Mouse (Mus musculus): ENCODE measurements around the gene Nabp2.

Nabp2 gene

DNA sequence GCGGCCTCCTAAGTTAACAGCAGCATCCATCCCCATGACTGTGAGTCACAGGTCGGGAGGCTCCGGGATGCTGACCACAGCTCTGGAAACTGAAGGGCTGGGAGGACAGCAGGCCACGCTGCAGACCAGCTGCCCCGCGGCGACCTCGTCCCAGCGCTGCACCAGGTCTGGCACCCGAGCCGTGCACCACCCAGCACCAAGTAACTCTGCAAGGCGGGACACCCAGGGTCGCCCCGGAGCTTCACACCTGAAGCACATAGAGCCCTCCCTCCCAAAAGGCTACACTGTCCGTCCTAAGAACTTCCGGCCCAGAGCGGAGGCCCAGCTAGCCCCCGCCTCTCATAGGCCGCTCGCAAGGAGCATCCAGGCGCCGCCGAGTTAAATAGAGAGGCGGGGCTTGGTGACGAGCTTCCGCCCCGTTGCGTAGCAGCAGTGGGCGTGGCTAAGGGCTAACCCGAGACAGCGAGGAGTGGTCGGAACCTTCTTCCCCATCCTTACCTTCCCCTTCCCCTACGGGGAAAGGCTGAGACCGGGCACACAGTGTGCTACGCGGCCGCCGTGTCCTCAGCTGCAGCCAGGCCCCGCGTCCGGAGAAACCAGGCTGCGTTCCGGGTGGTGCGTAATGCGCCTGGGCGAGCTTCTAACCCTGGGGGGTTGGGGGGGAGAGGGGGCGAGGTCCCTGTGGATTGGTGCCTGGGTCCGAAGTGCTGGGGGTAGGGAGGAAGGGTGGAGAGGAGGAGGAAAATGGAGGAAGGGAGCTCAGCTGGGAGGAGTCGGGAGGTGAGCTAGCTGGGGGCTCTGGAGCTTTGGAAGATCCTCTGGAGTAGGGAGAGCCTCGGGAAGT, at the start of gene Nabp2, which contains the start of gene Rnf41:
Gene Nabp2, minus strand, starts transcription at position 282 of the 844 bp plus-strand sequence.
Gene Rnf41, plus strand, starts transcription at position 447 of the 844 bp plus-strand sequence.
- in situ Hi-C loops (cut with MboI, MseI): no loop called here

DNA sequence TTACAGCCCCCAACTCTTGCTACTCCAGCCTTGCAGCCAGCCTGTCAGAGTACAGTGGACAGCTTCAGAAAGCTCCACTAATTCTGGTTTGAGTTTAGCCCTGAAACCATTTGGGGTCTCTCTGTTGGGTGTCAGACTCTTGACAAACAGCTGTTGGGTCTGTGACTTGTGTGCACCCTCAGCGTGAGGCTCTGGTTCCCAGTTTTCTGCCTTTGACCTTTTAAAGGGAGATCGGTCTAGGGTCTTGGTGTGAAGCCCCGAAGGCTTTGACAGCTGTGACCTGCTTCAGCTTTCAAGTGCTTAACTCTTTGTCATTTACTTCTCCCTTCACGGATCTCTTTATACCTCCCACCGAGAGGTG, 49.0 kb upstream of the Nabp2 start:
- in situ Hi-C loops (cut with MboI, MseI): loop anchor here in 1 of 2 experiments (5.0 kb wide), 1 partner anchor 62 kb away; no protein-coding TSS in a partner anchor

DNA sequence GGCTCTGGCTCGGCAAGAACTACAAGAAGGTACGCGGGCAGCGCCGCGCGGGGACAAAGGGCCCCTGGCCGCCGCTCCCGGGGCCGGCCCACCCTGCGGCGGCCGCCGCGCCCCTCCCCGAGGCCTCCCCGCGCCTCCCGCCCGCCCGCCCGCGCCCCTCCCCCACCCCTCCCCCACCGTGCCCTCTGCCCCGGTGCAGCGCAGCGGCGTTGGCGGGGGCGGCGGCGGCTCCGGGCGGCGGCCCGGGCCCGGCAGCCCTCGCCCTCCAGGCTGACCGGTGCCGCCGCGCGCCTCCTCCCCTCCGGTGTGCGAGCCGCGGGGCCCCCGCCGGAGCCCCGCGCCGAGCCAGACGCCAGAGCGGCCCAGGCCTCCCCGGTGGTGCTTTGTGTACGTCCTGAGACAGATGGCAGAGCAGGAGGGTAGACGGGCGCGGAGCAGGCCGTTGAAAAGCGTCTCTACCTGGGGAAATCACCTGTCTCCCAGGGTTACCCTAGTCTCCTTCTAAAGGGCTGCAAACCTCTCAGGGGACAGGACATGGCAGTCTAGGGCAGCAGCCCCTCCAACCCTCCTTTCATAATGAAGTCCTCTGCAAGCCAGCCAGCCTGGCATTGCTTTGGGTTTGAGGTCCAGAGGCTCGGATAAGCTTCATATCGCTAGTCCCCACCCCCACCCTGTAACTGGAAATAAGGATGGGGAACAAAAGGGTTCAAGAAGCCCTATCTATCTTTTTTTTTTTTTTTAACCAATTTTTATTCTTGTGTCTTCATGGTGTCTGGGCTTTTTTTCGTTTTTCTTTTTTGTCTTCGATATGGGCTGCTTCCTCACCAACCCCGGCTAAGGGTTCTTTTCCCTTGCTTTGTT, 48.3 kb upstream of the Nabp2 start:
- in situ Hi-C loops (cut with MboI, MseI): loop anchor here (5.0 to 10.0 kb wide), 3 partner anchors 63 to 125 kb away; partner anchors contain the start of gene Cs (in 1 of the 2)

GRCm38 (mm10) chr10:128458719-128459408, 47.6 kb upstream of the Nabp2 start, which contains the start of gene Smarcc2:
TSS of gene Smarcc2 (plus strand) at chr10:128459248.
- in situ Hi-C loops (cut with MboI, MseI): loop anchor here (5.0 to 10.0 kb wide), 2 partner anchors 87 to 124 kb away; partner anchors contain the start of gene Cs (in 1 of the 2)

DNA sequence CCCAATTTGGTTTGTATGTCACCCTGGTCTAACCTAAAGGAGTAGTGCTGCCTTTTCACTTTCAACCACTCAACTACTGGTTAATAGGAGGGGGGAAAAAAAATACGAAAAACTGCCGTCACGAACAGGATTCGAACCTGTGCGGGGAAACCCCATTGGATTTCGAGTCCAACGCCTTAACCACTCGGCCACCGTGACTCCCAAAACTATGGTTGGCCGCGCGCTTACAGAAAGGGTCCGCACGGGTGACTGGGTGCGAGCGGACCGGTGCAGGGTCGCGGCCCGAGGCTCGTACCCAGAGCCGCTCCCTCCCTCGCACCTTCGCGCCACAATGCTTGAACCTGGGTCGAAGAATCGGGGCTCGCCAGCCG, 47.0 kb upstream of the Nabp2 start:
- in situ Hi-C loops (cut with MboI, MseI): loop anchor here (5.0 to 10.0 kb wide), 2 partner anchors 86 to 124 kb away; partner anchors contain the start of gene Cs (in 1 of the 2)

DNA sequence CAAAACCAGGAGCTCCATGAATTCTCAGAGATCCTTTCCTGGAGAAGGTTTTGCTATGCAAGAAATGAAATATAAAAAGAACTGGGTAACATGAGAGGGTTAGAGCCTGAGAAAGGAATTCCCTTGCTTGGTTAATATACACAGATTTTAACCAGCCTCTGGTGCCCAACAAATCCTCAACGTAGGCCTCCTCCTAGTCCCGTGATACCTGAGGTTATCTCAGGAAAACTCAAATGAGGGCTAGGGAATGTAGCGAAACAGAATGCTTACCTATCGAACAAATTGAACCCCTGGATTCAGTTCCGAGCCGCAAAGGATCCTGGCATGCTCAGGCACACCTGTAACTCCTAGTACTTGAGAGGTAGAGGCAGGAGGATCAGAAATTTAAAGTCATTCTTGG, 46.4 kb upstream of the Nabp2 start:
- in situ Hi-C loops (cut with MboI, MseI): loop anchor here (5.0 to 10.0 kb wide), 2 partner anchors 85 to 123 kb away; partner anchors contain the start of gene Cs (in 1 of the 2)

GRCm38 (mm10) chr10:128455280-128455679, 44.0 kb upstream of the Nabp2 start:
- in situ Hi-C loops (cut with MboI, MseI): loop anchor here (5.0 to 10.0 kb wide), 2 partner anchors 83 to 120 kb away; partner anchors contain the start of gene Cs (in 1 of the 2)

- in situ Hi-C loops (cut with MboI, MseI): loop anchor here in 1 of 2 experiments (5.0 to 10.0 kb wide), 2 partner anchors 47 to 120 kb away; partner anchors contain the start of gene Cs
These were observed 43.2 kb upstream of the Nabp2 start for GRCm38 (mm10) chr10:128454471-128454870.

- in situ Hi-C loops (cut with MboI, MseI): loop anchor here in 1 of 2 experiments (5.0 to 10.0 kb wide), 2 partner anchors 44 to 116 kb away; partner anchors contain the start of gene Cs
These were observed 39.7 kb upstream of the Nabp2 start for GRCm38 (mm10) chr10:128451014-128451413.

GRCm38 (mm10) chr10:128445407-128445806, 34.1 kb upstream of the Nabp2 start:
- in situ Hi-C loops (cut with MboI, MseI): no loop called here

DNA sequence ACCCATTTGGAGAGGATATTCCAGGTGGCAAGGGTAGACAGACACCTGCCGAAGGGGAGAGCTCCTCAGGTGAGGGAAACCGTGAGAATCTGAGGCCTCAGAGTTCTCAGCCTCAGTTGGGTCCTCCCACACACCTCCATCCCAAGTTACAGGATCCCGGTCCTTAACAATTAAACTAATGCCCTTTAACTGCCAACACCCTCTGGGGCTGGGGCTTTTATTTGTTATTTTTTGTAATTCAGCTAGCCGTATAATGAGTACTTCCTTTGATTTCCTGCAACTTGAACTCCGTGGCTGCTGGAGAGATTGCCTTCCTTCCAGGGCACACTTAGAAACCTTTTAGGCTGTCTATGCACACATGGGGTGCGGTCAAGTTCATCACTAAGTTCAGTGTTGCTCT, 33.1 kb upstream of the Nabp2 start:
- in situ Hi-C loops (cut with MboI, MseI): loop anchor here in 1 of 2 experiments (5.0 kb wide), 1 partner anchor 72 kb away; no protein-coding TSS in a partner anchor

DNA sequence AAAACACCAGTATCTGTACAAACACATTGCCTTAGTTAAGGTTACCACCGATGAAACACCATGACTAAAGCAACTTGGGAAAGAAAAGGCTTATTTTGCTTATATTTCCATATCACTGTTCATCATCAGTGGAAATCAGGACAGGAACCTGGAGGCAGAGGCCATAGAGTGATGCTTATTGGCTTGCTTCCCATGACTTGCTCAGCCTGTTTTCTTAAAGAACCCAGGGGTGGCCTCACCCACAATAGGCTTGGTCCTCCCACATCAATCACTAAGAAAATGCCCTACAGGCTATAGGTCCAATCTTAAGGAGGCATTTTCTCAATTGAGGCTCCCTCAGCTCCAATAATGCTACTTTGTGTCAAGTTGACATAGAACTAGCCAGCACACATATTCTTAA, 31.4 kb upstream of the Nabp2 start:
- in situ Hi-C loops (cut with MboI, MseI): loop anchor here in 1 of 2 experiments (5.0 kb wide), 1 partner anchor 70 kb away; no protein-coding TSS in a partner anchor

- in situ Hi-C loops (cut with MboI, MseI): loop anchor here in 1 of 2 experiments (5.0 kb wide), 1 partner anchor 69 kb away; no protein-coding TSS in a partner anchor
These were observed 30.2 kb upstream of the Nabp2 start for GRCm38 (mm10) chr10:128441324-128442119.

DNA sequence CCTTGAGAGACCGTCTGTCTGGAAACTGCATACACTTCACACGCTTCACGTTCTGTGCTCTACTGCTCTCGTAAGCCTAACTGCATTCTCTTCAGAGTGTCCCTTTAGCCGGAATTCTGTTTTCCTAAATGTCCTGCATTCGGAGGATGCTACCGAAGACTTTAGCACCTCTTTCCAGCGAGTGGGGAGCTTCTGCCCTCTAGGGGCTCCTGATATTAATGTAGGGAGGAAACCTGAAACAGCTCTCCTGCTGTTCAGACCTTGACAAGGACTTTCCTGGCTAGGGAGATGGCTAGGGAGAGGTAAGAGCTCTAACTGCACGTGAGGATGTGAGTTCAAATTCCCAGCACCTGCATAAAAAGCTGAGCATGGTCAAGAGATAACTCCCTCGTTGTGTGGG, 29.1 kb upstream of the Nabp2 start:
- in situ Hi-C loops (cut with MboI, MseI): loop anchor here in 1 of 2 experiments (5.0 kb wide), 1 partner anchor 68 kb away; no protein-coding TSS in a partner anchor

DNA sequence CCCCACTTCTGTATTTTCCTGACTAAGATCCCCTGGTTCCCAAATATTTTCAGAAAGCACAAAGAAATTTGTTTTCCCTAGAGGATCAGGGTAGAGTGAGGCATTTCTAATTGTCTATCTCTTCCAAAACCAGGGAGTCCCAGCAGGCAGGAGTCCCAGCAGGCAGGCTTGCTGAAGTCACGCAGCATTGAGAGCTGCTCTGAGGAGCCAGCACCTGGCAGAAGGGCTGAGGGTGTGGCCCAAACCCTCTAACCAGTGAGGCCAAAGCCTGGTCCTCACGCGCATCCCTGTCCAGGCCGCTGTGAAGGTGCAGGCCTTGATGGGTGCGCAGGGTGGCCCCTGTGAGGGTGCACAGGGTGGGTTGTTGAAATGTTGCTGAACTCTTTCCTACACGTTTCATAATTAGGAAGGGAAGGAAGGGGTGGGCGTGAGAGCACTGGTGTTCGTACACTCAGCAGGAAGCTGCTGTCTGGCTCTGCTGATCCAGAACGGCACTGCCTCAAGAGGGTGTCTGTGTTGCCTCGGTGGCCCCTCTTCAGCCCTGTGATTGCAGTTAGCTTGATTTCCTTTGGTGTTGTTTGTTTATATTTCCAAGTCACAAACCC, 27.5 kb upstream of the Nabp2 start:
- in situ Hi-C loops (cut with MboI, MseI): no loop called here

DNA sequence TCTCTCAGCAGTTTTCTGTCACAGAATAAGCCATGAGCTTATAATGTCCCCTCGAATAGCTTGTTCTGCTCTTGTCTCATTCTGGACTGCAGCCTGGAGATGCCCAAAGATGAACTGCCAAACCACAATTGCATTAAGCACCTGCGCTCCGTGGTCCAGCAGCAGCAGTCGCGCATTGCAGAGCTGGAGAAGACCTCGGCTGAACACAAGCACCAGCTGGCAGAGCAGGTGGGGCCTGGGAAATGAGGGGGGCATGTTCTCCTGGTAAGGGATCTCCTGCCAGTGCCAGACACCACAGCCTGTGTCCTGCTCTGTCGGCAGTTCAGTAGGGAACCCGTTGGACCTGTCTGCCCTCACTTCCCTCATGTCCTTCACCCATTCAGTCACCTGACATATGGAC, 25.1 kb upstream of the Nabp2 start:
- in situ Hi-C loops (cut with MboI, MseI): no loop called here

DNA sequence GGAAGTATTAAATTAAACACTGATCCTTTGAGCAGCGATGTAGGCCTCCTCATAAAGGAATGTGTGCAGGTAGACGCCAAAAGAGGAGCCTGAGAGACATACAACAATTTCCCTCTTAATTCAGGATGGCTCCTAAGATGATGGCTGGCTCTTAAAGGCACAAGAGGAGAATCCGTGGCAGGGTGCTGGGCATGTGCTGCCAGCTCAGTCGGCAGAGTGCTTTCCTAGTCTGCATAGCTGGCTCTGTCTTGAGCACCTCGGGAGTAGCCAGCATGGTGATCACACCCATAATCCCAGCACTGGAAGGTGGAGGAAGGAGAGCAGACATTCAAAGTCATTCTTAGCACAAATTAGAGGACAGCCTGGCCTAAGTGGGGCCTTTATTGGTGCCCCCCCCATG, 24.6 kb upstream of the Nabp2 start:
- in situ Hi-C loops (cut with MboI, MseI): no loop called here

DNA sequence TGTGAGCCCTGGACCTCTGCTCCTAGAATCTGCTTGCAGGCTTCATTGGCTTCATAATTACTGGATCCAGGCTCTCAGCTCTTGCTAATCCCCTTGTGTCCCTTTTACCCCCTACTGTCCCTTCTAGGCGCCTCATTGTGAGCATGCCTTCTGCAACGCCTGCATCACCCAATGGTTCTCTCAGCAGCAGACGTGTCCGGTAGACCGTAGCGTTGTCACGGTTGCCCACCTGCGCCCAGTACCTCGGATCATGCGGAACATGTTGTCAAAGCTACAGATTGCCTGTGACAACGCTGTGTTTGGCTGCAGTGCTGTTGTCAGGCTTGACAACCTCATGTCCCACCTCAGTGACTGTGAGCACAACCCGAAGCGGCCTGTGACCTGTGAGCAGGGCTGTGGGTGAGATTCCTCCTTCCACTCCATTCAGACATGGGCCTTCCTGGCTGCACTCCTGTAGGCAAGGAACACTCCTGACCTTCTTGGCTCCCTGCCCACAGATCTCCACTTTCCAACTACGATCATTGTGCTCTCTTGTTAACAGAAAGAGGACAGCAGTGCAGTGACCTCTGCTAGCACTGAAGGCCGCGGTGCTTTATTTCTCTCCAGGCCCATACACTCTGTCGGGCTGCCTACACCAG, 24.0 kb upstream of the Nabp2 start:
- in situ Hi-C loops (cut with MboI, MseI): no loop called here

GRCm38 (mm10) chr10:128434681-128435080, 23.4 kb upstream of the Nabp2 start:
- in situ Hi-C loops (cut with MboI, MseI): no loop called here

All from T-helper 17 cell (primary cell).